In genomic region chr17:10146576-10146975, GRCm38 (mm10) we compare ENCODE assay signal across 24 mouse cellular contexts.
DNase-seq lines count a peak whose midpoint lies in the region; ATAC-seq and TF ChIP-seq lines count a peak whose summit lies in the region.
"Had no signal": no experiment of that assay in that cellular context is flagged by ENCODE, and none has a peak within 500 bp of the region (broad histone marks: within the 10 kb centered on the region; RNA-seq: fewer than 3 reads in every experiment).

No protein-coding gene starts in this region.

- no peak overlapping the region for H3K4me2 ChIP-seq in embryonic facial prominence, embryonic 14.5 days (ENCODE audit: low read depth, low read length)
- H3K4me2 ChIP-seq in heart, embryonic 12.5 days = no peak overlapping the region
- H3K4me2 ChIP-seq in heart, postnatal 0 days (ENCODE audit: low read depth, low read length) = no peak overlapping the region
- no peak overlapping the region for H3K4me2 ChIP-seq in myocyte (ENCODE audit: low read depth)
- H3K4me2 ChIP-seq: embryonic facial prominence, embryonic 15.5 days; forebrain, embryonic 12.5 days had no signal

- no peak overlapping the region for H3K9ac ChIP-seq in embryonic facial prominence, embryonic 14.5 days (ENCODE audit: low read depth, low read length)
- H3K9ac ChIP-seq in heart, embryonic 12.5 days = no peak overlapping the region
- no peak overlapping the region for H3K9ac ChIP-seq in heart, postnatal 0 days (replicated peaks; ENCODE audit: low read depth, low read length)
- H3K9ac ChIP-seq: embryonic facial prominence, embryonic 15.5 days; forebrain, embryonic 12.5 days had no signal

- DNase-seq in embryonic facial prominence, embryonic 14.5 days (ENCODE audit: low spot score) = peak; percentile 22
- DNase-seq in embryonic facial prominence, embryonic 10.5 days (ENCODE audit: low spot score) = no peak
- no peak for DNase-seq in heart, adult 18-20 months
- no peak for DNase-seq in heart, postnatal 0 days (ENCODE audit: low spot score)
- DNase-seq in heart, postnatal 36 days = no peak
- DNase-seq in lung, adult 18-20 months = no peak
- DNase-seq: adrenal gland, postnatal 10 days; B cell, adult 2 months; cerebellum, adult 18-20 months; cerebellum, adult 9-11 months; cerebellum, postnatal 36 days; gastrocnemius, adult 2 months; gastrocnemius, postnatal 25 days; kidney, adult 8-10 months had no signal

- H3K27me3 ChIP-seq in embryonic facial prominence, embryonic 14.5 days (replicated peaks; ENCODE audit: control insufficient read depth, insufficient read depth, low read length) = no peaks in the 10 kb centered on the region
- no peaks in the 10 kb centered on the region for H3K27me3 ChIP-seq in embryonic facial prominence, embryonic 10.5 days (replicated peaks; ENCODE audit: low read depth, poor library complexity, severe bottlenecking)
- H3K27me3 ChIP-seq in heart, embryonic 12.5 days (replicated peaks) = no peaks in the 10 kb centered on the region
- H3K27me3 ChIP-seq in heart, postnatal 0 days (ENCODE audit: control insufficient read depth, insufficient read depth, low read length) = no peaks in the 10 kb centered on the region
- no peaks in the 10 kb centered on the region for H3K27me3 ChIP-seq in myocyte (ENCODE audit: control insufficient read depth, insufficient read depth, insufficient read length)
- H3K27me3 ChIP-seq: embryonic facial prominence, embryonic 15.5 days; forebrain, embryonic 12.5 days had no signal

- H3K36me3 ChIP-seq in embryonic facial prominence, embryonic 14.5 days (ENCODE audit: control insufficient read depth, insufficient read depth, low read length) = no peaks in the 10 kb centered on the region
- no peaks in the 10 kb centered on the region for H3K36me3 ChIP-seq in embryonic facial prominence, embryonic 10.5 days (replicated peaks)
- no peaks in the 10 kb centered on the region for H3K36me3 ChIP-seq in heart, embryonic 12.5 days
- no peaks in the 10 kb centered on the region for H3K36me3 ChIP-seq in heart, postnatal 0 days (replicated peaks; ENCODE audit: control insufficient read depth, insufficient read depth, low read length)
- H3K36me3 ChIP-seq in myocyte (ENCODE audit: control insufficient read depth, insufficient read depth) = no peaks in the 10 kb centered on the region
- H3K36me3 ChIP-seq: embryonic facial prominence, embryonic 15.5 days; forebrain, embryonic 12.5 days; G1E had no signal

- no peak overlapping the region for H3ac ChIP-seq in myocyte (ENCODE audit: control insufficient read depth, insufficient read length)

- no peaks in the 10 kb centered on the region for H3K9me3 ChIP-seq in embryonic facial prominence, embryonic 14.5 days (ENCODE audit: control insufficient read depth, low read length)
- peaks cover 3% of the 10 kb centered on the region; the same call in 1 of the 2 replicates for H3K9me3 ChIP-seq in embryonic facial prominence, embryonic 10.5 days
- H3K9me3 ChIP-seq in heart, embryonic 12.5 days (replicated peaks) = no peaks in the 10 kb centered on the region
- H3K9me3 ChIP-seq in heart, postnatal 0 days (replicated peaks; ENCODE audit: control insufficient read depth, low read length) = no peaks in the 10 kb centered on the region
- H3K9me3 ChIP-seq: embryonic facial prominence, embryonic 15.5 days; G1E had no signal

- H3K4me3 ChIP-seq in embryonic facial prominence, embryonic 14.5 days (ENCODE audit: low read depth, low read length) = no peak overlapping the region
- no peak overlapping the region for H3K4me3 ChIP-seq in embryonic facial prominence, embryonic 10.5 days
- no peak overlapping the region for H3K4me3 ChIP-seq in heart, embryonic 12.5 days
- H3K4me3 ChIP-seq in heart, postnatal 0 days (ENCODE audit: low read depth, low read length) = no peak overlapping the region
- no peak overlapping the region for H3K4me3 ChIP-seq in myocyte
- H3K4me3 ChIP-seq: embryonic facial prominence, embryonic 15.5 days; erythroblast, embryonic 14.5 days; forebrain, embryonic 12.5 days; gastrocnemius, adult 2 months had no signal

- ATAC-seq in embryonic facial prominence, embryonic 14.5 days (ENCODE audit: low read depth) = no peak
- ATAC-seq in heart, embryonic 12.5 days (ENCODE audit: insufficient number of reproducible peaks, low FRiP score) = no peak
- peak; percentile 57; the same call in 1 of the 2 replicates for ATAC-seq in heart, postnatal 0 days (ENCODE audit: insufficient read depth, low read depth)
- ATAC-seq: CD4-positive, CD25-positive, alpha-beta regulatory T cell, adult 4 months; hindbrain, embryonic 16.5 days; inflammation-experienced regulatory T-cells, adult 6 months; intestine, postnatal 0 days had no signal

- TF ChIP-seq CTCF in heart, postnatal 0 days (IDR thresholded peaks at IDR 0.05; ENCODE audit: low read depth) = no peak

- TF ChIP-seq POLR2A in myocyte (IDR thresholded peaks at IDR 0.05; ENCODE audit: insufficient read length, low read depth) = no peak

- 52% methylated on average over 3 of the region's 3 CpGs for WGBS in embryonic facial prominence, embryonic 14.5 days
- WGBS in embryonic facial prominence, embryonic 10.5 days = 73% methylated on average over 3 of the region's 3 CpGs
- 36% methylated on average over 3 of the region's 3 CpGs for WGBS in heart, embryonic 12.5 days
- 28% methylated on average over 3 of the region's 3 CpGs for WGBS in heart, postnatal 0 days

- H3K27ac ChIP-seq in embryonic facial prominence, embryonic 14.5 days (replicated peaks; ENCODE audit: low read depth, low read length) = no peak overlapping the region
- no peak overlapping the region for H3K27ac ChIP-seq in embryonic facial prominence, embryonic 10.5 days (replicated peaks)
- H3K27ac ChIP-seq in heart, embryonic 12.5 days (ENCODE audit: poor library complexity, severe bottlenecking) = peak overlapping the region; percentile 39
- 0 out of 2 replicates have a peak overlapping the region, but pooled peaks have one; percentile 11 for H3K27ac ChIP-seq in heart, postnatal 0 days (ENCODE audit: low read depth)
- H3K27ac ChIP-seq: embryonic facial prominence, embryonic 15.5 days; gastrocnemius, adult 2 months had no signal

- no peaks in the 10 kb centered on the region for H3K79me2 ChIP-seq in myocyte (ENCODE audit: control insufficient read depth, insufficient read depth)

- intact Hi-C loops in heart, postnatal 36 days (cut with DNase I) = loop anchor here (2.0 kb wide), 1 partner anchor 24 kb away; no protein-coding TSS in a partner anchor

- H3K4me1 ChIP-seq in embryonic facial prominence, embryonic 14.5 days (ENCODE audit: control insufficient read depth, insufficient read depth, low read length) = no peaks in the 10 kb centered on the region
- peaks cover 18% of the 10 kb centered on the region for H3K4me1 ChIP-seq in embryonic facial prominence, embryonic 10.5 days
- peaks cover 29% of the 10 kb centered on the region for H3K4me1 ChIP-seq in heart, embryonic 12.5 days (replicated peaks)
- H3K4me1 ChIP-seq in heart, postnatal 0 days (ENCODE audit: control insufficient read depth, insufficient read depth) = peaks cover 11% of the 10 kb centered on the region
- H3K4me1 ChIP-seq: embryonic facial prominence, embryonic 15.5 days had no signal

- TF ChIP-seq EP300 in heart, postnatal 0 days (IDR thresholded peaks at IDR 0.05; ENCODE audit: low read depth) = no peak

TF ChIP-seq in myocyte, 11 proteins besides CTCF, POLR2A, EP300 and RAD21:
- TF ChIP-seq SRF (IDR thresholded peaks at IDR 0.05; ENCODE audit: control insufficient read depth, insufficient read length, low read depth) = no peak
- TF ChIP-seq TCF12 (IDR thresholded peaks at IDR 0.05; ENCODE audit: insufficient read depth, poor library complexity, severe bottlenecking) = peak; percentile 7

Comparison
In these comparisons a context has a peak if more than half of its experiments do, and no peak if none do; other contexts are left out.
1. H3K27ac ChIP-seq: peak in heart, embryonic 12.5 days (single experiment) and heart, postnatal 0 days (single experiment); none in embryonic facial prominence, embryonic 14.5 days (single experiment) and embryonic facial prominence, embryonic 10.5 days (single experiment).